ENCODE assay signal across 19 mouse cellular contexts in genomic region chr7:17004716-17005115, GRCm38 (mm10). TPM values are rescaled to one million over a fixed set of nuclear protein-coding genes. Genes with fewer than 3 reads are reported as not detected.
DNase-seq lines count a peak whose midpoint lies in the region; ATAC-seq and TF ChIP-seq lines count a peak whose summit lies in the region.
"Had no signal": no experiment of that assay in that cellular context is flagged by ENCODE, and none has a peak within 500 bp of the region (broad histone marks: within the 10 kb centered on the region; RNA-seq: fewer than 3 reads in every experiment).

No protein-coding gene starts in this region.

- H3K4me2 ChIP-seq in hindbrain, postnatal 0 days (ENCODE audit: low read depth, low read length): no peak overlapping the region
- H3K4me2 ChIP-seq in limb, embryonic 12.5 days: no peak overlapping the region
- no peak overlapping the region for H3K4me2 ChIP-seq in intestine, postnatal 0 days (replicated peaks; ENCODE audit: low read depth)
- no peak overlapping the region for H3K4me2 ChIP-seq in midbrain, embryonic 11.5 days
- H3K4me2 ChIP-seq: forebrain, embryonic 12.5 days; heart, embryonic 13.5 days; hindbrain, embryonic 14.5 days; lung, embryonic 14.5 days had no signal

- 83% methylated on average over 7 of the region's 7 CpGs for WGBS in hindbrain, postnatal 0 days
- WGBS in hindbrain, embryonic 10.5 days: 89% methylated on average over 7 of the region's 7 CpGs
- WGBS in limb, embryonic 12.5 days: 85% methylated on average over 7 of the region's 7 CpGs
- WGBS in limb, embryonic 10.5 days: 90% methylated on average over 7 of the region's 7 CpGs
- WGBS in intestine, postnatal 0 days: 67% methylated on average over 7 of the region's 7 CpGs
- WGBS in midbrain, embryonic 11.5 days: 91% methylated on average over 7 of the region's 7 CpGs

- no peaks in the 10 kb centered on the region for H3K9me3 ChIP-seq in hindbrain, postnatal 0 days (ENCODE audit: low read length)
- 0 out of 2 replicates have a peak, but pooled peaks cover 4% of the 10 kb centered on the region for H3K9me3 ChIP-seq in hindbrain, embryonic 10.5 days
- H3K9me3 ChIP-seq in limb, embryonic 12.5 days: no peaks in the 10 kb centered on the region
- H3K9me3 ChIP-seq in limb, embryonic 10.5 days (replicated peaks): no peaks in the 10 kb centered on the region
- no peaks in the 10 kb centered on the region for H3K9me3 ChIP-seq in intestine, postnatal 0 days (ENCODE audit: control insufficient read depth)
- H3K9me3 ChIP-seq in midbrain, embryonic 11.5 days (ENCODE audit: control insufficient read depth, low read length): no peaks in the 10 kb centered on the region
- H3K9me3 ChIP-seq: forebrain, embryonic 12.5 days; heart, embryonic 13.5 days had no signal

- no peak overlapping the region for H3K4me3 ChIP-seq in hindbrain, postnatal 0 days (ENCODE audit: low read length)
- no peak overlapping the region for H3K4me3 ChIP-seq in hindbrain, embryonic 10.5 days
- no peak overlapping the region for H3K4me3 ChIP-seq in limb, embryonic 12.5 days (replicated peaks)
- H3K4me3 ChIP-seq in limb, embryonic 10.5 days: no peak overlapping the region
- H3K4me3 ChIP-seq in intestine, postnatal 0 days (ENCODE audit: low read depth, low read length): no peak overlapping the region
- no peak overlapping the region for H3K4me3 ChIP-seq in midbrain, embryonic 11.5 days (ENCODE audit: low read depth, low read length)
- H3K4me3 ChIP-seq: forebrain, embryonic 12.5 days; heart, embryonic 13.5 days had no signal

- no peaks in the 10 kb centered on the region for H3K4me1 ChIP-seq in hindbrain, postnatal 0 days (ENCODE audit: insufficient read depth, low read length)
- H3K4me1 ChIP-seq in hindbrain, embryonic 10.5 days (replicated peaks): no peaks in the 10 kb centered on the region
- no peaks in the 10 kb centered on the region for H3K4me1 ChIP-seq in limb, embryonic 12.5 days (replicated peaks)
- no peaks in the 10 kb centered on the region for H3K4me1 ChIP-seq in limb, embryonic 10.5 days
- H3K4me1 ChIP-seq in intestine, postnatal 0 days (replicated peaks; ENCODE audit: control insufficient read depth, insufficient read depth, low read length): peaks cover 15% of the 10 kb centered on the region; the same call in 1 of the 2 replicates
- H3K4me1 ChIP-seq in midbrain, embryonic 11.5 days (ENCODE audit: control insufficient read depth, insufficient read depth, low read length): no peaks in the 10 kb centered on the region
- H3K4me1 ChIP-seq: forebrain, embryonic 12.5 days had no signal

- H3K27me3 ChIP-seq in hindbrain, postnatal 0 days (ENCODE audit: insufficient read depth, low read length): no peaks in the 10 kb centered on the region
- no peaks in the 10 kb centered on the region for H3K27me3 ChIP-seq in hindbrain, embryonic 10.5 days (ENCODE audit: insufficient read depth, poor library complexity, severe bottlenecking)
- H3K27me3 ChIP-seq in limb, embryonic 12.5 days: no peaks in the 10 kb centered on the region
- no peaks in the 10 kb centered on the region for H3K27me3 ChIP-seq in limb, embryonic 10.5 days (ENCODE audit: low read depth, poor library complexity, severe bottlenecking)
- no peaks in the 10 kb centered on the region for H3K27me3 ChIP-seq in intestine, postnatal 0 days (replicated peaks; ENCODE audit: control insufficient read depth, insufficient read depth, low read length)
- no peaks in the 10 kb centered on the region for H3K27me3 ChIP-seq in midbrain, embryonic 11.5 days (ENCODE audit: control insufficient read depth, insufficient read depth, low read length)
- H3K27me3 ChIP-seq: forebrain, embryonic 12.5 days; heart, embryonic 13.5 days had no signal

- no peak for DNase-seq in hindbrain, postnatal 0 days (ENCODE audit: low spot score)
- DNase-seq in hindbrain, embryonic 10.5 days (ENCODE audit: low spot score): no peak
- DNase-seq in limb, embryonic 10.5 days (ENCODE audit: low spot score): no peak
- DNase-seq in kidney, postnatal 36 days: peak; percentile 57 to 74
- no peak for DNase-seq in midbrain, embryonic 11.5 days (ENCODE audit: low spot score, missing footprints)
- DNase-seq: adrenal gland, postnatal 36 days; lung, embryonic 14.5 days; lung, postnatal 4 days; right cerebral cortex, postnatal 4 days had no signal

- H3K27ac ChIP-seq in hindbrain, postnatal 0 days: 0 out of 2 replicates have a peak overlapping the region, but pooled peaks have one; percentile 0
- no peak overlapping the region for H3K27ac ChIP-seq in hindbrain, embryonic 10.5 days
- peak overlapping the region; percentile 17; the same call in 1 of the 2 replicates for H3K27ac ChIP-seq in limb, embryonic 12.5 days
- H3K27ac ChIP-seq in limb, embryonic 10.5 days: no peak overlapping the region
- H3K27ac ChIP-seq in intestine, postnatal 0 days (ENCODE audit: low read depth, low read length): peak overlapping the region; percentile 82
- H3K27ac ChIP-seq in midbrain, embryonic 11.5 days (ENCODE audit: low read depth, low read length): no peak overlapping the region
- H3K27ac ChIP-seq: forebrain, embryonic 12.5 days; heart, embryonic 13.5 days; hindbrain, embryonic 14.5 days had no signal

- no peak overlapping the region for H3K9ac ChIP-seq in hindbrain, postnatal 0 days (replicated peaks; ENCODE audit: low read length)
- no peak overlapping the region for H3K9ac ChIP-seq in limb, embryonic 12.5 days (replicated peaks)
- H3K9ac ChIP-seq in intestine, postnatal 0 days (ENCODE audit: low read depth, low read length): no peak overlapping the region
- H3K9ac ChIP-seq in midbrain, embryonic 11.5 days (ENCODE audit: low read length): no peak overlapping the region
- H3K9ac ChIP-seq: forebrain, embryonic 12.5 days; hindbrain, embryonic 14.5 days; lung, embryonic 14.5 days had no signal

- peaks cover 50% of the 10 kb centered on the region for H3K36me3 ChIP-seq in hindbrain, postnatal 0 days (ENCODE audit: insufficient read depth, low read length)
- peaks cover 79% of the 10 kb centered on the region for H3K36me3 ChIP-seq in hindbrain, embryonic 10.5 days
- H3K36me3 ChIP-seq in limb, embryonic 12.5 days: peaks cover 92% of the 10 kb centered on the region
- peaks cover 85% of the 10 kb centered on the region for H3K36me3 ChIP-seq in limb, embryonic 10.5 days
- peaks cover 66% of the 10 kb centered on the region for H3K36me3 ChIP-seq in intestine, postnatal 0 days (ENCODE audit: control insufficient read depth, insufficient read depth)
- peaks cover 30% of the 10 kb centered on the region for H3K36me3 ChIP-seq in midbrain, embryonic 11.5 days (ENCODE audit: control insufficient read depth, insufficient read depth, low read length)

- ATAC-seq in hindbrain, postnatal 0 days: no peak
- ATAC-seq in limb, embryonic 12.5 days (ENCODE audit: insufficient number of reproducible peaks, insufficient read depth, low FRiP score, low TSS enrichment, low read depth): no peak
- ATAC-seq in intestine, postnatal 0 days: no peak
- ATAC-seq in midbrain, embryonic 11.5 days (ENCODE audit: low FRiP score): no peak

- TF ChIP-seq CTCF in hindbrain, postnatal 0 days (IDR thresholded peaks at IDR 0.05; ENCODE audit: low read depth): no peak
- TF ChIP-seq CTCF in intestine, postnatal 0 days (IDR thresholded peaks at IDR 0.05; ENCODE audit: low read depth): no peak

RNA-seq across cellular contexts. Expression of gene Ccdc8, which starts 12.2 kb away (rescaled TPM):
- total RNA-seq in hindbrain, postnatal 0 days (2014; rRNA removed): 6.0 and 7.1 TPM in 2 replicates
- polyA plus RNA-seq in hindbrain, postnatal 0 days (2015; fragmentation: Nextera tagmentation; extraction: Ambion mirVana): 3.0 and 3.6 TPM in 2 replicates
- 7.3 and 13.5 TPM in 2 replicates for polyA plus RNA-seq in hindbrain, embryonic 10.5 days (2016; fragmentation: Nextera tagmentation; extraction: Ambion mirVana)
- polyA plus RNA-seq in limb, embryonic 12.5 days (2016; fragmentation: Nextera tagmentation; extraction: Ambion mirVana): 22.1 and 35.2 TPM in 2 replicates
- polyA plus RNA-seq in limb, embryonic 10.5 days (2016; fragmentation: Nextera tagmentation; extraction: Ambion mirVana): 13.7 and 13.8 TPM in 2 replicates
- polyA plus RNA-seq in intestine, postnatal 0 days (2015; fragmentation: Nextera tagmentation; extraction: Ambion mirVana): 3.6 and 4.0 TPM in 2 replicates
- 13.2 and 14.7 TPM in 2 replicates for polyA plus RNA-seq in midbrain, embryonic 11.5 days (2014; fragmentation: Nextera tagmentation; extraction: Ambion mirVana)

RNA-seq across cellular contexts. Expression of gene Gm42372, which starts 21.8 kb away (rescaled TPM):
- 36.9 and 41.7 TPM in 2 replicates for total RNA-seq in hindbrain, postnatal 0 days (2014; rRNA removed)
- polyA plus RNA-seq in hindbrain, postnatal 0 days (2015; fragmentation: Nextera tagmentation; extraction: Ambion mirVana): 8.2 and 8.9 TPM in 2 replicates
- polyA plus RNA-seq in hindbrain, embryonic 10.5 days (2016; fragmentation: Nextera tagmentation; extraction: Ambion mirVana): 0.91 and 0.93 TPM in 2 replicates
- 0.26 and 0.32 TPM in 2 replicates for polyA plus RNA-seq in limb, embryonic 12.5 days (2016; fragmentation: Nextera tagmentation; extraction: Ambion mirVana)
- 0.96 and 0.98 TPM in 2 replicates for polyA plus RNA-seq in limb, embryonic 10.5 days (2016; fragmentation: Nextera tagmentation; extraction: Ambion mirVana)
- polyA plus RNA-seq in intestine, postnatal 0 days (2015; fragmentation: Nextera tagmentation; extraction: Ambion mirVana): 0.09 and 0.10 TPM in 2 replicates
- 1.6 and 2.5 TPM in 2 replicates for polyA plus RNA-seq in midbrain, embryonic 11.5 days (2014; fragmentation: Nextera tagmentation; extraction: Ambion mirVana)
- total RNA-seq: gastrocnemius, adult 8-10 months; heart, postnatal 25 days had no signal
- polyA plus RNA-seq: C2C12; urinary bladder, adult 2 months had no signal

RNA-seq across cellular contexts. Expression of gene Ppp5c, which starts 23.0 kb away (rescaled TPM):
- 68.9 and 86.0 TPM in 2 replicates for total RNA-seq in hindbrain, postnatal 0 days (2014; rRNA removed)
- 140 and 143 TPM in 2 replicates for polyA plus RNA-seq in hindbrain, postnatal 0 days (2015; fragmentation: Nextera tagmentation; extraction: Ambion mirVana)
- 126 and 136 TPM in 2 replicates for polyA plus RNA-seq in hindbrain, embryonic 10.5 days (2016; fragmentation: Nextera tagmentation; extraction: Ambion mirVana)
- polyA plus RNA-seq in limb, embryonic 12.5 days (2016; fragmentation: Nextera tagmentation; extraction: Ambion mirVana): 126 TPM in 2 replicates
- 149 and 158 TPM in 2 replicates for polyA plus RNA-seq in limb, embryonic 10.5 days (2016; fragmentation: Nextera tagmentation; extraction: Ambion mirVana)
- 44.4 and 45.0 TPM in 2 replicates for polyA plus RNA-seq in intestine, postnatal 0 days (2015; fragmentation: Nextera tagmentation; extraction: Ambion mirVana)
- polyA plus RNA-seq in midbrain, embryonic 11.5 days (2014; fragmentation: Nextera tagmentation; extraction: Ambion mirVana): 101 and 108 TPM in 2 replicates

RNA-seq across cellular contexts. Expression of gene Pnmal1, which starts 45.2 kb away (rescaled TPM):
- total RNA-seq in hindbrain, postnatal 0 days (2014; rRNA removed): 22.7 and 24.3 TPM in 2 replicates
- 40.9 and 41.2 TPM in 2 replicates for polyA plus RNA-seq in hindbrain, postnatal 0 days (2015; fragmentation: Nextera tagmentation; extraction: Ambion mirVana)
- 5.8 and 12.7 TPM in 2 replicates for polyA plus RNA-seq in hindbrain, embryonic 10.5 days (2016; fragmentation: Nextera tagmentation; extraction: Ambion mirVana)
- polyA plus RNA-seq in limb, embryonic 12.5 days (2016; fragmentation: Nextera tagmentation; extraction: Ambion mirVana): 1.4 and 1.5 TPM in 2 replicates
- 0.79 and 1.5 TPM in 2 replicates for polyA plus RNA-seq in limb, embryonic 10.5 days (2016; fragmentation: Nextera tagmentation; extraction: Ambion mirVana)
- 2.0 and 2.2 TPM in 2 replicates for polyA plus RNA-seq in intestine, postnatal 0 days (2015; fragmentation: Nextera tagmentation; extraction: Ambion mirVana)
- 22.5 and 23.7 TPM in 2 replicates for polyA plus RNA-seq in midbrain, embryonic 11.5 days (2014; fragmentation: Nextera tagmentation; extraction: Ambion mirVana)
- total RNA-seq: granulocyte monocyte progenitor cell, adult 5-6 weeks; heart, postnatal 25 days had no signal
- polyA plus RNA-seq: C2C12 had no signal

RNA-seq across cellular contexts. Expression of gene Hif3a, which starts 57.5 kb away (rescaled TPM):
- 5.7 and 22.1 TPM in 2 replicates for total RNA-seq in hindbrain, postnatal 0 days (2014; rRNA removed)
- 2.5 and 3.4 TPM in 2 replicates for polyA plus RNA-seq in hindbrain, postnatal 0 days (2015; fragmentation: Nextera tagmentation; extraction: Ambion mirVana)
- polyA plus RNA-seq in hindbrain, embryonic 10.5 days (2016; fragmentation: Nextera tagmentation; extraction: Ambion mirVana): 4.8 and 5.6 TPM in 2 replicates
- polyA plus RNA-seq in limb, embryonic 12.5 days (2016; fragmentation: Nextera tagmentation; extraction: Ambion mirVana): 10.8 and 11.3 TPM in 2 replicates
- polyA plus RNA-seq in limb, embryonic 10.5 days (2016; fragmentation: Nextera tagmentation; extraction: Ambion mirVana): 5.9 and 7.4 TPM in 2 replicates
- polyA plus RNA-seq in intestine, postnatal 0 days (2015; fragmentation: Nextera tagmentation; extraction: Ambion mirVana): 15.9 and 18.4 TPM in 2 replicates
- polyA plus RNA-seq in midbrain, embryonic 11.5 days (2014; fragmentation: Nextera tagmentation; extraction: Ambion mirVana): 3.9 and 5.2 TPM in 2 replicates
- polyA plus RNA-seq: C2C12 had no signal

Comparison
In these comparisons a context has a peak if more than half of its experiments do, and no peak if none do; other contexts are left out.
1. H3K27ac ChIP-seq: peak in hindbrain, postnatal 0 days (single experiment), limb, embryonic 12.5 days (single experiment) and intestine, postnatal 0 days (single experiment); none in hindbrain, embryonic 10.5 days (single experiment), limb, embryonic 10.5 days (single experiment) and midbrain, embryonic 11.5 days (single experiment).
2. DNase-seq: peak in kidney, postnatal 36 days (2 of 2); none in hindbrain, postnatal 0 days (single experiment), hindbrain, embryonic 10.5 days (single experiment), limb, embryonic 10.5 days (single experiment) and midbrain, embryonic 11.5 days (single experiment).